Mouse (Mus musculus): ENCODE results near the gene Disp2.

The Disp2 gene

DNA sequence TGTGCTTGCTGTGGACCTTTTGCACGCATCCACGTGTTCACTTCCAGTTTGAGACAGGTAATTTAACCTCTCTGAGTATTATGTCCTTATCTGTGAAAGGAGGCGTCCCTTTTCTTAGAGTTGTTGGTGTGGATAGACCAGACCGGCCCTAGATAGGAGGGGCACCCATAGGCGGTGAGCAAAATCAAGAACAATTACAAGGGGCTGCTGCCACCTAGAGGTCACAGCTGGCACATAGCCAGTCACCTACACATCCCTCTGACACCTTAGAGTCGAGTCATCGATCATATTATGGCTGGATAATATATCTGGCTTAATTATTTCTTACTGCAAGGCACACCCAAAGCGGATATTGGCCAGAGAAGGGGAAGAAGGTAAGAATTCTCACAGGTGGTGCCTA is 19.7 kb upstream of the Disp2 start:
- peak; percentile 90 for DNase-seq (ENCODE audit: low read depth)

DNA sequence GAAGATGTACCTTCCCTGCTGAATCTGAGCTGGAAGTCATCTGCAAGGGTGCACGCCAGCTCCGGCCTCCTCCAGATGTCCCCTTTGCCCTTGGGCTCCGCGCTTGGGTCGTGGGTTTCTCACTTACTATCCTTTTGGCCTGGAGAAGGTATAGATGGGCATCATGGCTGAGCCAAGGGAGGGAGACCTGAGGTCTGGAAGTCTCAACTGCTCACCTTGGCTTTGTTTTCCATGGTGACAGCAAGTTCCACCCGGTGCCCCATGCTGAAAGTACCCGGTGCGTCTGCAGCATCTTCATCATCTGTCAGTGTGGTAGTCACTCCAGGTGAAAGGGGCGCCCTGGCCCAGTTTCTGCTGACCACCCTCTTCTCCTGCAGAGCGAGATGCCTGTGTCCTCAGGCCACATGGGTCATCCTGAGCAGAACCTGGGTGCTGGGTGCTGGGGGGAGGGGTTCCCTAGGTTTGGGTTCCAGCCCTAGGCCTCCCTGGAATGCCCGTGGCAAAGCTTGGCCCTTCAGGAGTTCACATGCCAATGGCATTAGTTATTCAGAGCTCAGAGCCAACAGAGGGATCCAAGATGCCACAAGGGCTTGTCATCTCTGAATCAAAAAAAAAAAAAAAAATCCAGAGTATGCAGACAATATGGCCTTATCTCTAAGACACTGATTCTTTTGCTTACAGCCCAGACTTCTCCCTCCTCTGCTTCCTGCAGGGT is 19.1 kb upstream of the Disp2 start:
- no peak for DNase-seq (ENCODE audit: low read depth)

DNA sequence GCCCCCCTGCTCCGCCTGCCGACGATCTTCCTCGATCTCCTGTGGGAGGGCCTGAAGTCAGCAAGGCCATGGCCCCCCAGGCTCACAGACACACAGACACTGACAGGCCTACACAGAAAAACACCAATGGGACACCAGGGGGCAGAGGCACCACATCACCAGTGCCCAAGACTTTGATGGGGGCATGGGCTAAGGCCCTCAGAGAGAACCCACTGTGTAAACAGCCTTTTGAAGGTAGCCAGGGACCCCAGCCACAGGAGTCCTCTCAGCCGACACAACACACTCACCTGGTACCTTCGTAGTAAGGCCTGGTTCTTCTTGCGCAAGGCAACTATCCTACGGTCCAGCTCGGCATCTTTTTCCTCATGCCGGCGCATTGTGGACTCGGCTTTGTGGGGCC is 18.2 kb upstream of the Disp2 start:
- DNase-seq (ENCODE audit: low read depth): no peak

DNA sequence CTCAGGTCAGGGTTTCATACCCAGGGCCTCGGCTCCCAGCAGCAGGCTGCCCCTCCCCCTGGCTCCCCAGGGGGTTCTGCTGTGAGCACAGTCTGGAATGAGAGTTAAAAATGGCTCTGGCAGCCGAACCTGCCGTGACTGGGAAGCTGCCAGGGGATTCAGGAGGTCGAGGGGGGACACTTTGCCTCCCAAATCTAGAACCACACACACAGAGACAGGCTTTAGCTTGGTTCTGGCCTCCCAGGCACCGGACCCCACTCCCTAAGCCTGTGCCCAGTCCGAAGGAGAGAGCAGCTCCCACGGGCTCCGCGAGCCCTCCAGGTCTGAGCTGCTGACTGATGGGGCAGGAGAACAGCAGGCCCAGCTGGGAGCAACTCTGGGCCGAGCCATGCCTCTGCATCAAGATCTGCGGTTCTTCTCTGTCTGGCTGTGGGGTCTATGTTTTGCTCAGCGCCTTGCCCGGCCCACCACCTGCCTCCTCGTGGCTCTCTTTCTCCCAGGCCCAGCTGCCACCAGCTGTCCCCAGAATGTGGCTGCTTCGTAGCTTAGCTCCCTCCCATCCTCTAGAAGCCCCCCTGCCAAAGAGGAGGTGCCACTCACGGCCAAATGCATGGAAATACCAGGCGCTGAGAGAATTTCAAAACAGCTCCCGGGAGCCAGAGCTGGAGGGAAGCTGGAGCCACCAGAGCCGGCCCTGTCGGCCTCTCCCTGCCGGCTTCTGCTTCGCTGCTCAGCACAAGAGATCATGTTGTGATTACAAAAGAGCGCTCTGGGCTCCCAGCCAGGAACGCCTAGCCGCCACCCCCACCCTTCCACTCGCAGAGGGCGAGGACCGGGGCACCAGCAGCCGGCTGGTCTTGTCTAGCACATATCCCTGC is 17.4 kb upstream of the Disp2 start, which contains the start of gene Ccdc9b:
Gene Ccdc9b (minus strand): TSS at position 756 of the 878 bp plus-strand sequence.
- DNase-seq (ENCODE audit: low read depth): peak; percentile 73

DNA sequence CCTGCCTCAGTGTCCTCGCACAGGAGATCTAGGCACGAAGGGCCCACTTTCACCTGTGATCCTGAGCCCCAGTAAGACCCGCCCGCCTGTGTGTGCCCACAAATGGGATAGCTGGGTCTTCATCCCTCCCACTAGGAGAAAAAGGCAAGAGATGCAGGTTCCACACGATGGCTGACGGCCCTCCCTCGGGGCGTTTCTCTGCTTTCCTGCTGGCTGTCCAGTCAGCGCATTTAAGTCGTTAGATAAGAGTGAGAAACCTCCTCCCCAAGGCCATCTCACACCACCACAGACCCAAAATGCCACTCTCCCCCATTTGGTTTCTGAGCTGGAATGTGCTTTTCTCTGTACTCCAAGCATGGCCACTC is 16.8 kb upstream of the Disp2 start:
- no peak for DNase-seq (ENCODE audit: low read depth)

DNA sequence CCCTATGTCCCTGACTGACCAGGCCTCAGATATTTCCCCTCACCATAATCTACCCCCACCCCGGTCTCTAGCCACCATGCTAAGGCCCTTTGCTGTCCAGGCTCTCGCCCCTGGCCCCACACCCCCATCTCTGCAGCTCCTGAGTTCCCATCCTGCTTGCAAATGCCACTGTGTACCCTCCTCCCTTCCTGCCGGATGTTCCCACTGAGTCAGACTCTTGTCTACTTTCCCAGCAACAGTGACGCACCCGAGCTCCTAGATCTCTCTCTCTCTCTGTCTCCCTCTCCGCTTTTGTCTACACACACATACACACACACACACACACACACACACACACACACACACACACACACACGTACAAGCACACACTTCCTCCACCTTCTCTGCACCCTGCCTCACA is 16.1 kb upstream of the Disp2 start:
- peak; percentile 29 for DNase-seq (ENCODE audit: low read depth)

DNA sequence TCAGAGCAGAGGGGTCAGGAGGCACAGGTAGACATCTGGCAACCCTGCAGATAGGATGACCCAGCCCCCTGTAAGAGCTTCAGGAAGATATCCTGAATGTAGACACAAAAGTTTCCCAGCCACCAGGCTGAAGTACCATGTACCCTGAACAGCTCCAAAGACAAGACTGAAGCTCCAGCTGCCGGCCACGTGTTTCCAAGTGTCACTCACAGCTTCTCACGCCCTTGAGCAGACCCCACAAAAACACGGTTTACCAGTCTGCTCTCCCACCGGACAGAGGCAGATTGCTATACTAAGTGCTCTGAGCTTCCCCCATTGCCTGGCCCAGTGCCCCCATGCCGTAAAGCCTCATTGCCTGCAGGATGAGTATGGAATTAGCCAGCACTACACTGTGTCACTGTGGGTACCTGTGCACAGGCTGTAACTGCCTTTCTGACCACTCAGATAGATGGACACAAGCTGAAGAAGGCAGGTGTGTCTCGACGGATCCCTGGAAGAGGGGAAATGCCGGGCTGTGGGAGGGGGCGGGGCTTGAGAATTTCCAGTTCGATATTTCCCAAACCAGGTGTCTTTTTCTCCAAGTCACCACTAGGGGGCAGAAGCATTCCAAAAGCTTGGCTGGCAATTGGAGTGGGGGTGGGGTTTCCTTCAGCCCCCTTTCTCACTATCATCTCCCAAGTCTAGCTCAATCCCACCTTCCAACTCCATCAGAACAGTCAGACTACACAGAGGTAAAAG is 15.3 kb upstream of the Disp2 start:
- DNase-seq (ENCODE audit: low read depth): peak; percentile 70

DNA sequence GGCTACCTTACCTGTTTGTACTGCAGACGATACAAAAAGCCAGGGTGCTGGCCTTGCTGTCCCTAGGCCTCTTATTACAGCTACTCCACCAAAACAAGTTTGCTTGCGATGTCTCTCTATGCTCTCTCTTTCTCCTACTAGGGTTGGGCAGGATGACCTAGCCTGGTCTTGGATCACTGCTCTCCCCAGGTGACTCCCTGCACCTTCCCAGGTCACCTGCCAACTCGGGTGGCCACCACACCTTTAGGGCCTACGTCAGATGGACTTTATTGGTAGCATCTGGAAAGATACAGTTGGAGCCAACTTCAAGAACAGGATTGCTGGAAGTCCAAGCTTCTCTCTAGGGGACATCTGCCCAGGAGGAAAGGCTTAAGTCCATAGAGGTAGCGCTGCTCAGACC is 14.6 kb upstream of the Disp2 start:
- no peak for DNase-seq (ENCODE audit: low read depth)

DNA sequence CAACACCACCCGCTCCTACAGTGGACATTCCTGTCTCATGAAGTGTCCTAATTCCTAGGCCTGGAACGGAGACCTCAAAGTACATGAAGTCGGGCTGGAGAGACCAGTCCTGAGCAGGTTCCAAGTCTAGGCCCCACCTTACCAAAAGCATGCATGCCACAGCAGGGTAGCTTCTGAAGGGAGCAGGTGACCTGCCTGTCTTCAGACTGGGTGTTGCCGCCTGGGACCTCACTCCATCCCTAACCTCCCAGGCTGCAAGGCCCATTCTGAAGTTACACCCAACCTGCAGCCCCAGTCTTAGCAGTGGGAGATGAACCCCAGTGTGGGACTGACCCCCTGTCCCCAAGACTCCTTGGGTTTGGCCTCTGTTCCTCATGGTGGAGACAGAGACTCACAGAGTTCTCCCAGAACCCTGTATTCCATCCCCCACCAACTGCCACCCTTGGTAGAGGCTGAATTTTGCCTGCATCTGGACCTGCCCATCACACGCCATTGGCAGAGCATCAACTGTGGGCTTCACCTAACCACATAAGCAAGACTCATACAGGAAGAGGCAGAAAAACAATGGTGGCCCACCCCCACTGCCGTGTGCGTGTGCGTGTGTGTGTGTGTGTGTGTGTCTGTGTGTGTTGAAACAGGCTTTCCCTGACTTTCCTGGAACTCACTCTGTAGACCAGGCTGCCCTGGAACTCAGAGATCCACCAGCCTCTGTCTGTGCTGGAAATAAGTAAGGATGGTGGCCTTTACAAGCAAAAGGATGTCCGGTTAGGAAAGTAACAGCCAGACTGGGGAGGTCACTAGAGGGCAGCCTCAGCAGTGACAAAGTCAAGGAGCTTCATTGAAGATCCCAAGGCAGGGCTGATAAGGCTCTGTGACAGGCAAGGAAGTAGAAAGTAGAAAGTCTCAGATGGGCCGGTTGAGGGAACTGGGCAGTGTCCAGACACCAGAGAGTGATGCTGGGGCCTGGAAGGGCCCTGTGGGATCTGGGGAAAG is 13.2 kb upstream of the Disp2 start:
- no peak for DNase-seq (ENCODE audit: low read depth)

DNA sequence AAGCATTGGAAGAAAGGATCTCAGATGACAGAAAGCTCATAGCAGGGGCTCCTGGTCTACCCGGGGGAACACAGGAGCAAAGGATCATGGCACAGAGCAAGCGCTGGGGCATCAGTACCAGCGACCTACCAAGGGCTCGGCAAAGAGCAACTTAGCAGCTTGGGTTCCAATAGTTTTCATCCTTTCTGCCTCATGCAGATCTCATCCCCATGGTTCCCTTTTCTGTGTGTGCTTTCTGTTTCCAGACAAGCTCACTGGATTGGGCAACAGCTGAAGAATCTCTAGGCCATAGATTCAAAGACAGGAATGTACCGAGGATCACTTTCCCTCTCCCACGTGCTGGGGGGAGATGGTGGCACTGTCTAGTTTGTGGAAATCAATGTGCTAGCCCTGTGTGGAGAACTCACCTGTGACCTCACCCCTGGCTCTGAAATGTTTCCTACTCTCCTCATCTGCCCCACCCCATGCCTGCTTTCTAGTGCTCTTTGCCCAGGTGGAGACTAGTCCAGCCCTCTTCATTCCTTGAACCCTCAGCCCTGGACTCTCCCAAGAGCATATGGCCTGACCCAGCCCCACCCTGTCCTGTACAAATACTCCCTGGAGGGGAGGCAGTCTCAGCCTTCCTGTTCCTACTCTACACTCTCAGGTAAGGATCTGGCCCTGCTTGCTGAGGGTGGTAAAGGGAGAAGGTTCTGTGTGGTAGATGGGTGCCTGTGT is 7.2 kb upstream of the Disp2 start, which contains the start of gene Phgr1:
Gene Phgr1 (plus strand): TSS at position 612 of the 717 bp plus-strand sequence.
- no peak for DNase-seq (ENCODE audit: low read depth)

DNA sequence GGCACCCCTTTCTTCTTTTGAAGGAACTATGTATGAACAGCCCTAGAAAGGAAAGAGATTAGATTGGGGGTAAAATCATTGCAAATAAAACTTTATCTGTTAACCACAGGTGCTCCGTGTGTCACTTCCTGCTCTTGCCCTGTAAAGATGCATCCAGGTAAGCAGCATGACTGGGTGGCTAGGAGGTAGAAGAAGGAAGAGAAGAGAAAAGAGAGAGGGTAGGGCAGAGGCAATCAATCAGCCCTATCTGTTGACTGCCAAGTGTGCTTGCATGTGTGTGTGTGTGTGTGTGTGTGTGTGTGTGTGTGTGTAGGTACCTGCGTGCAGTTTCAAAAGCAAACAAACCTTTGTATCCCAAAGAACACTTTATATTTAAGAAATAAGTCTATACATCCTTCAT is 5.0 kb upstream of the Disp2 start:
- DNase-seq (ENCODE audit: low read depth): no peak

DNA sequence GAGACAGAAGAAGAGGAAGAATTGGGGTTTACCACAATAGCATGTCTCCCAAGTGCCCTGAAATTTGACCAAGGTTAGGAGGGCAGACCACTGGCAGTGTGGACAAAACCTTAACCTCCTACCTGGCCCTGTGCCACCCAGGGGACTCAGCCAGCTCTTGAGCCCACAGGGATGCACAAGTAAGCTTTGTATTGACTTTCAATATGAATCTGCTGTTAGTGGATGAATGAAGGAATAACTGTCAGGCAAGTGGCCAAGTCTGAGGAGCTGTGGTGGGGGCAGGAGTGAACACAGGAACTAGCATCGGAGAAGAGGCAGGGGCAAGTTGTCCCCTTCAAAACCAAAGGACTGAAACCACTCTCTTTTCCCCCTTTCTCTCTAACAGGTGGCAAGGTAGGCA is 4.1 kb upstream of the Disp2 start:
- no peak for DNase-seq (ENCODE audit: low read depth)

DNA sequence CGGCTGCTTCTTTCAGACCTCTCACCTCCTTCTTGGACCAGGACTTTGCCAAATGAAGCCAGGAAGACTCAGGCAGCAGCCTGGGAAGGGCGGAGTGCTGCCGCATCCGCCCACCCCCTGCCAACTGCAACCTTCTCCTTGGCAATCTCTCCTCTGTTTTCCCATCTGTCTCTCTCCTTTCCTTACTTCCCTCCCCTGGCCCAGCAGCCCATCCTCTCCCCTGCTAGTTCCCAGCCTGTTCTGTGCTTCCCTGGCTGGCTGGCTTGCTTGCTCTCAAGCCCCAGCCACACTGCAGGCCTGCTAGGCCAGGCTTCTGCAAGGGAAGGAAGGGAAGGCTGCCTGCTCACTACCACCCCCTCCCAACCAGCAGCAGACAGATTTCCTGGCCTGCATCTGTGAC is 3.7 kb upstream of the Disp2 start:
- DNase-seq (ENCODE audit: low read depth): no peak

DNA sequence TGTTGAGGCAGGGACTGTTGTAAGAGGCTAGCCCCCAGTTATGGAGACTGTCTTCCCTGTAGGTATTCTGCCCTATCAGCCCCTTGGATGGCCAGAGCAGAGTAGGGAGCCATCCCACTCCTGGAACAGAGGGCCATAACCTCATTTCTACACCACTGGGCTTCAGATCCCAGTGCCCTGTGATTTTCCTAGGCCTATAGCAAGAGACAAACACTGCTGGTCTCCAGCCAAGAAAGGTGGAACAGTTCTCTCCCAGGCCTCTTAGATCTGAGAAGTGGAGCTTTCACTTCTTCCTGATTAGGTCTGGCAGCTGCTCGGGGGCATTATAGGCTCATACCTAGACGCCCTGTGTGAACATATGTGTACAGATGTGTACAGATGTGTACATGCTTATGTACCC is 3.2 kb upstream of the Disp2 start:
- no peak for DNase-seq (ENCODE audit: low read depth)

DNA sequence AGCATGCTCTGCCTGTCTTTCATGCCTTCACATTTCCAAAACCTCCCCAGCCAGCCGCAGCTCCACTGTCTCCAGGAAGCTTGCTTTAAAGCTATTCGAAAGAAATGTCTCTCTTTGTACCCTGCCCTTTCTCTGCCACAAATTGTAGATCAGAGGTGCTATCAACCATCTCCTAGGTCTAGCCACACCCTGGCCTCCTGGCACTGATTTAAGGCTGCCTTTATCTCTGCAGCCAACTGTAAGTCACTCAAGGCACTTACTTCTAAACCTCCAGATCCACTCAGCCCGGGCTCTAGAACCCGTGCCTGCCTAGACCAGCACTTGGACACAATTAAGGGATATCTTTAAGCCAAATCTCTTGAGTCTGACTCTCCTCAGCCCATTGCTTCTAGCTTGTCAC is 1.1 kb upstream of the Disp2 start:
- no peak for DNase-seq (ENCODE audit: low read depth)

DNA sequence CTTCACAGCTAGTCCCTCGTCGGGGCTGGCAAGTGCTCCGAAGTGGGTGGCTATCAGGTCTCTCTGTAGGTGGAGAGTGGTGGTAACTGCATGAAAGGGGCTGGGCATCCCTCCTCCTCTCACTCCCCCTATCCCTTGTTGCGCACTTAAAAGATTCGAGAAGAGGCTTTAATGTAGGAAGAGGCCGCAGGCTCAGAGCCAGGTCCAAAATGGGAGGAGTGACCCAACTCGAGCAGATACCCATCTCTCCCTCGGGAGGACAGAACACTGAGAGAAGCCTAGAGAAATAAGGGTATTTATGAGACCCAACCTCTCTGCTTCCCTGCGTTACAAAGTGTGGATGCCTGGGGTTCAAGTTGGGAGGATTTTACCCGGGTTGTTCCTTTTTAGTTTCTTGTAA is 454 bp upstream of the Disp2 start:
- DNase-seq (ENCODE audit: low read depth): no peak

DNA sequence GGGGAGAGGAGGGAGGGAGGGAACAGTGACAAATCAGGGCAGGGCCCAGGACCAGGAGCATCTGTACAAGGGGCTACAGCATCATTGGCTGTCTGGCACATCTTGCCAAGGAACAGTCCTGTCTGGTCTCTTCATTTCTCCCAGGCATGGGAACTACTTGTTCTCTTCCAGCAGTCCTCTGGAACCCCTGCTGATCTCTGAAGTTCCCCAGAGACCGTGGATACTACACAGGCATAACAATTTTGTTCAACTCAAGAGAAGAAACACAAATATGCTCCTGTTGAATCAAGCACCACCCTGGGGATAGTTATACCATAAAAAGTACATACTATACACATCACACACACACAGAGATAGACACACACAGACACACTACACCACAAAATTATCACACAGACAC is 1.6 kb downstream of the Disp2 start:
- no peak for DNase-seq (ENCODE audit: low read depth)

DNA sequence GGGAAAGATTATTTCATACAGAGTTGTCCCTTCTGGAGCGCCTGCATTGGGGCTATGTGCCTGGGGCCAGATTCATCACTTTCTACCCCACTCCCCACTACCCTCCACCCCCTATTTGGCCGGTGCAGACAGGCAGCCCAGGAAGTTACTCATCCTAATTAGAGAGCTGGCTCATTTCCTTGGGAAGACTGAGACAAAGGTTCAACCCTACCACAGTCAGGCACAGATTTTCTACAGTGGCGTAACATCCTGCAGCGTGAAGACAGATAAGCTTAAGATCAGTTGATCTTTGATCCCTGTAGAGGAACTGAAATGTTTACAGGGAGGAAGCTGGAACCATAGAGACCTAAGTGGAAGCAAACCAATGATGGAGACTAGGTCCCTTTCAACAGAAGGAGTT is 2.8 kb downstream of the Disp2 start:
- DNase-seq (ENCODE audit: low read depth): no peak

DNA sequence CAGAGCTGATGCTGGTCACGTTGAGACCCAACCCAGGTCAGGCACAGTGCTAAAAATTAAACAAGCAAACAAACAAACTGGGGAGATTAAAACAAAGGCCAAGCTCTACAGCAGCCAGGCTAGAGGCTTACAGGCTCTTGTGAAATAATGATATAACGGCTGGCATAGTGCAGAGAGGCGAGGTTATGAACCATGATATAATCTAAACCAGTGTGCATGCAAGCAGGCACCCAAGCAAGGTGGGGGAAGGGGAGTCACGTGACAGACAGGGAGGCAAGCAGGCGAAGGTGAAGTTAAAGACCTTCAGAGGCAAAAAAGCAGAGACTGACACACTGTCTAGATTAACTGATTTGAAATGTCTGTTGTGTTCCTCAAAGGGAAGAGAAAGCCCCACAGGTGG is 3.6 kb downstream of the Disp2 start:
- no peak for DNase-seq (ENCODE audit: low read depth)

DNA sequence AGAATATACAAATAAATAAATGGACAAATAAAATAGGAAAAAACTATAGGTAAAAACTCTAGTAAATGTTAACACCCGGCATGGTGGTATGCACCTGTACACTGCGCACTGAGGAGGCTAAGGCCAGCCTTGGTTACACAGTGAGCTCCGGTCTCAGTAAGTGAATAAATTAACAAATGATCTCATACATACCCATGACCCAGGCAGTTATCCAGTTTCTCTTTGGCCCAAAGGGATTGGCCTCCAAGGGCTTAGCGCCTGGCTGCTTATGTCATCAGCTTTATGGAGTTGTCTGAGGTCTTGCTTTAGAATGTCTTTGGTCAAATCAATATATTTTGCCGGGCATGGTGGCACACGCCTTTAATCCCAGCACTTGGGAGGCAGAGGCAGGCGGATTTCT is 4.1 kb downstream of the Disp2 start:
- DNase-seq (ENCODE audit: low read depth): no peak

DNA sequence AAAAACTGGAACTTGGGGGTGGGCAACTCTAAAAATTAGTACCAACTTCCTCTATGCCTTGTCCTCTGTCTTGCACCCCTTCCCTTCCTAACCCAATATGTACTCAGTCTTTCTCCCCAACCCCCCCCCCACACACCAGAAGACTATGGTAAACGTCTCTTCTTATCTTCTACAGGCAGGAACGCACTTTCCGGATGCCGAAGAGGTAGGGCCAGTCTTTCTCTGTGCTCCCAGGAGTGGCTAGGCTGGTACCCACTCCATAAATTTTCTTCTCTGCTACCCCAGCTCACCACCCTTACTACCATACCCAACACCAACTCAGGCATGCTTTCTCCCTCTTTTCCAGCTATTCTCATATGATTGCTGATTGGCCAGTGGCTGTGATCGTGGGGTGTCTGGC is 7.0 kb downstream of the Disp2 start:
- DNase-seq (ENCODE audit: low read depth): no peak
